Mouse (Mus musculus) stomach, embryonic 15.5 days (tissue): ENCODE measurements around the gene Pnp. TPM values are rescaled to one million over a fixed set of nuclear protein-coding genes. Genes with fewer than 3 reads are reported as not detected.
"Not testable (repeated sequence)": the region's sequence is repeated elsewhere in the genome, so short reads cannot be mapped to it uniquely, and the experiment has no call there.

ENCODE experiments used
- ATAC-seq: fragments of 200-750 bp; cut with Nextera tagmentation; 2 replicates; pipeline ENCODE4 v1.8.0; 2017; ENCODE audit warnings: low read depth, moderate number of reproducible peaks, moderate TSS enrichment; ENCODE audit not compliant: insufficient read depth, low FRiP score
- H3K27ac ChIP-seq: fragments of 300-500 bp; sonication (generic); 2 replicates; pipeline ENCODE4 v1.5.1; 2015; ENCODE audit warnings: mild to moderate bottlenecking, inconsistent platforms
- H3K27me3 ChIP-seq: fragments of 300-500 bp; sonication (generic); replicated peaks from 2 replicates; pipeline ENCODE4 v1.6.1; 2015; ENCODE audit warnings: inconsistent platforms
- H3K36me3 ChIP-seq: fragments of 300-500 bp; sonication (generic); 2 replicates; pipeline ENCODE4 v1.6.1; 2015; ENCODE audit warnings: inconsistent platforms
- H3K4me1 ChIP-seq: fragments of 300-500 bp; sonication (generic); 2 replicates; pipeline ENCODE4 v1.6.1; 2015; ENCODE audit warnings: inconsistent platforms
- H3K4me2 ChIP-seq: fragments of 300-500 bp; sonication (generic); 2 replicates; pipeline ENCODE4 v1.6.1; 2015; ENCODE audit warnings: mild to moderate bottlenecking, inconsistent platforms
- H3K4me3 ChIP-seq: fragments of 300-500 bp; sonication (generic); replicated peaks from 2 replicates; pipeline ENCODE4 v1.5.1; 2015; ENCODE audit warnings: inconsistent platforms
- H3K9ac ChIP-seq: fragments of 300-500 bp; sonication (generic); 2 replicates; pipeline ENCODE4 v1.6.1; 2015; ENCODE audit warnings: inconsistent platforms
- H3K9me3 ChIP-seq: fragments of 300-500 bp; sonication (generic); 2 replicates; pipeline ENCODE4 v1.6.1; 2016; ENCODE audit warnings: inconsistent platforms
- WGBS: fragments of 180-500 bp; shearing (Covaris S2); methylation state at CpG from one replicate; pipeline ENCODE4 v1.1.7; 2015; 5-methylcytosine and 5-hydroxymethylcytosine counted together
- polyA plus RNA-seq: library from polyadenylated mRNA; unstranded; fragments of >200 nt; fragmentation: Nextera tagmentation; extraction: Ambion mirVana; gene quantifications from 2 replicates; pipeline ENCODE4 v1.2.1, GENCODE M21; 2015

Gene Pnp
- polyA plus RNA-seq, 1 experiment from 2014 or later, result 73.9 TPM

GRCm38 (mm10) chr14:50981837-50982236 is 51.0 kb downstream of the Pnp start:
- no peaks in the 10 kb centered on the region for H3K36me3 ChIP-seq
- WGBS, result 50% methylated on average over 5 of the region's 5 CpGs
- ATAC-seq, result no peak
- no peaks in the 10 kb centered on the region for H3K4me1 ChIP-seq
- no peaks in the 10 kb centered on the region for H3K9me3 ChIP-seq
- no peak overlapping the region for H3K9ac ChIP-seq
- no peak overlapping the region for H3K4me3 ChIP-seq
- H3K27ac ChIP-seq, result no peak overlapping the region
- H3K4me2 ChIP-seq, result no peak overlapping the region
- H3K27me3 ChIP-seq, result no peaks in the 10 kb centered on the region

- Histone ChIP-seq H3K36me3 (no peaks in the 10 kb centered on the region), H3K9me3 (no peaks in the 10 kb centered on the region), H3K27me3 (no peaks in the 10 kb centered on the region), H3K4me2 (no peak overlapping the region), H3K4me3 (no peak overlapping the region), H3K4me1 (no peaks in the 10 kb centered on the region), H3K27ac (no peak overlapping the region), H3K9ac (no peak overlapping the region)
- no peak for ATAC-seq
- WGBS, result 81% methylated on average over 2 of the region's 2 CpGs
These were observed 56.8 kb downstream of the Pnp start for GRCm38 (mm10) chr14:50987668-50988067.

DNA sequence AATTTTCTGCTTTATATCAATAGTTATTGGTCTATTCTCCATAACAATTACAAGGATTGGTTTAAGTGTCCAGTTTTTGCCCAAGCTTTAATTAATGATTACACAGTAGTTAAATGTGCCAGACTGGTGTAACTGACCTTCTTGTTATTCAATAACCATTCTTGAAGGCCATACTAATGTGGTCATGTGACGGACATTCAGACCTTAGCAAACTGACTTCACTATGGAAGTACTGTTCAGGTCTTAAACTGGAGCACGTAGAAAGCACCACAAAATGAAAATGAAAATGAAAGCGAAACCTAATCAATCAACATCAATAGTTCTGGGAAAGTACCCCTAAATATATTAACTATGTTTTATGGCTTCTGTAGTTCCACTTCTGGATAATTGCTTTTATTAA is 60.2 kb downstream of the Pnp start:
- 0 out of 2 replicates have a peak, but pooled peaks have one; percentile 56 for ATAC-seq
- Histone ChIP-seq H3K27ac (no peak overlapping the region), H3K4me2 (no peak overlapping the region), H3K9ac (no peak overlapping the region), H3K4me3 (no peak overlapping the region), H3K36me3 (no peaks in the 10 kb centered on the region), H3K9me3 (no peaks in the 10 kb centered on the region), H3K27me3 (no peaks in the 10 kb centered on the region), H3K4me1 (no peaks in the 10 kb centered on the region)
- 74% methylated on average over 3 of the region's 3 CpGs for WGBS

DNA sequence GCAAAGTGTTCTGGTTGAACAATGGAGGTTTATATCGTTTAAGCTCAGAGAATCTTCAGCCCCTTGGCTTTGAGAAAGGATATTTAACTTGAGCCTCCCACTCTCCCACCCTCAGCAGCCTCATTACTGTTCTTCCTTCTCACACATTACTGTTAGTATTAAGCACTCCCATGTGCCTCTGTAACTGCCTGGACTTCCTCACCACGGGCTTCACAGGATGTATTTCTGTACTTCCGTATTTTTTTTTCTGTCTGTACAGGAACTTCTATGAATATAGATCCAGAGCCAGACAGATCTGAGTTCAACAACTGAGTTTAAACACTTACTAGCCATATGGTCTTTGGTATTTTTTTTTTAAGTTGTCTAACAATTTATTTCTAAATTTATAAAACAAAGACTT is 66.2 kb downstream of the Pnp start:
- ATAC-seq, result no peak
- Histone ChIP-seq H3K4me2 (no peak overlapping the region), H3K9ac (no peak overlapping the region), H3K4me1 (no peaks in the 10 kb centered on the region), H3K4me3 (no peak overlapping the region), H3K36me3 (no peaks in the 10 kb centered on the region), H3K27me3 (no peaks in the 10 kb centered on the region), H3K9me3 (no peaks in the 10 kb centered on the region), H3K27ac (no peak overlapping the region)
- WGBS, result 64% methylated on average over 3 of the region's 3 CpGs

DNA sequence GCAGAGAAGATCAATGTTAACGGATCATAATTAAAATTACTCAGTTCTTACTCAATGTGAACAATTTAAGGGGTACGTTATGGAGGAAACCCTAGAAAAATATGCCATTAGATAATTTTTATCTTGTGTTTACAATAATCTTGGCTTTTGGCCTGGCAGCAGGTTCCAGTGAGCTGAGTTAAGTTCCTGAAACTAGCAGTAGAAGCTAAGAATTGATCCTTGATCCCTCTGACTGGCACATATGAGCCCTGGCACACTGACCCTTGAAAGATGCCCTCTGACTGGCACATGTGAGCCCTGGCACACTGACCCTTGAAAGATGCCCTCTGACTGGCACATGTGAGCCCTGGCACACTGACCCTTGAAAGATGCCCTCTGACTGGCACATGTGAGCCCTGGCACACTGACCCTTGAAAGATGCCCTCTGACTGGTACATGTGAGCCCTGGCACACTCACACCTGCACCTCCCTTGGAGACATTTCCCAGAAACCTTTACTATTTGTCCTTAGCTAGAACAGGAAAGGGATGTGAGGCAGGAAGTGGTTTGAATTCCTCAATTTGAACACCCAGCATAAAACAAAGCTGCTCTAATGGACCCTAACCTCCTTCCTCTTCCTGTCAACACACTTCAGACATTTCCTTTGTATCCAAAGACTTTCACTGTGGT is 67.3 kb downstream of the Pnp start:
- Histone ChIP-seq H3K4me2 (no peak overlapping the region), H3K4me3 (no peak overlapping the region), H3K27me3 (no peaks in the 10 kb centered on the region), H3K9me3 (no peaks in the 10 kb centered on the region), H3K36me3 (no peaks in the 10 kb centered on the region), H3K9ac (no peak overlapping the region), H3K27ac (no peak overlapping the region), H3K4me1 (no peaks in the 10 kb centered on the region)
- WGBS, result 61% methylated on average over 2 of the region's 2 CpGs
- ATAC-seq, result no peak

DNA sequence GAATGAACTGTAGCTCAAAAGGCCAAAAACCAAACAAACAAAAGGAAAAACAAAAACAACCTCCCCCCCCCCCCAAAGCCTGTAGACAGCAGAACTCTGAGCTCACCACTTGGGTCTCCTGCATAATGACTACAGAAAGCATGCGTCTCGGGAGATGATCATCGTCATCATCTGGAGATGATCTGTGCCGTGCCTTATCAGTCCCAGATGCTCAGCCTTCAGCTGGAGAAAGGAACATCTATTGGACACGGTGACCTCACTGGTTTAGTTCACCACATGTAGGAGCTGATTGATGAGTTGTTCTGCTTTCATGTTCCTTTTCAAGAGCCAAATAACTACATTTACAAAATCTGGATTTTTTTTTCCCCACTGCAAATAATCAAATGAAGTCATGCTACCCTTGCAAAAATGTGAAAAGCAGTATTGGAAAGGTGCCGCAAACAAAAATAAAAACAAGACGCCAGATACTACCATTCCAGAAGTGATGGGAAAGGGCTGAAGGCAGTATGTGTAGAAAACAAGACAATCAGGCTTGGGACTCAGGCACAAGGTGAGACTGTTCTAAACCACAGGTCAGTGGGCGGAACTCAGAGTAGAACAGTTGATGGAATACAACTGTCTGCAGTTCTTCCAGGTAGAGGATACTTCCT is 76.4 kb downstream of the Pnp start, which contains the start of gene Rnase10:
Gene Rnase10, plus strand, starts transcription at position 600 of the 650 bp plus-strand sequence.
- H3K4me2 ChIP-seq, result peak within 1 kb of the TSS; percentile 24; the same call in 1 of the 2 replicates
- no peak for ATAC-seq
- WGBS, result 85% methylated on average over 8 of the region's 8 CpGs

GRCm38 (mm10) chr14:51007914-51008713 is 77.2 kb downstream of the Pnp start:
- Histone ChIP-seq H3K4me2 (peak overlapping the region; percentile 24; the same call in 1 of the 2 replicates), H3K9me3 (no peaks in the 10 kb centered on the region), H3K27ac (peak overlapping the region; percentile 89), H3K36me3 (no peaks in the 10 kb centered on the region), H3K4me3 (no peak overlapping the region), H3K27me3 (no peaks in the 10 kb centered on the region), H3K4me1 (peaks cover 4% of the 10 kb centered on the region; the same call in 1 of the 2 replicates), H3K9ac (no peak overlapping the region)
- ATAC-seq, result peak; percentile 65
- 53% methylated on average over 13 of the region's 13 CpGs for WGBS

More for the DNA sequence above, 76.4 kb downstream of the Pnp start, which contains the start of gene Rnase10:
- no peaks in the 10 kb centered on the region for H3K27me3 ChIP-seq
- no peak within 1 kb of the TSS for H3K4me3 ChIP-seq
- H3K9ac ChIP-seq, result no peak within 1 kb of the TSS
- H3K36me3 ChIP-seq, result no peaks in the 10 kb centered on the region
- peaks cover 4% of the 10 kb centered on the region; the same call in 1 of the 2 replicates for H3K4me1 ChIP-seq
- H3K9me3 ChIP-seq, result no peaks in the 10 kb centered on the region
- H3K27ac ChIP-seq, result peak within 1 kb of the TSS; percentile 89

- Histone ChIP-seq H3K4me2 (no peak overlapping the region), H3K27me3 (no peaks in the 10 kb centered on the region), H3K4me1 (peaks cover 4% of the 10 kb centered on the region; the same call in 1 of the 2 replicates), H3K9me3 (no peaks in the 10 kb centered on the region), H3K4me3 (no peak overlapping the region), H3K27ac (peak overlapping the region; percentile 89), H3K9ac (no peak overlapping the region), H3K36me3 (no peaks in the 10 kb centered on the region)
- no peak for ATAC-seq
- 69% methylated on average over 4 of the region's 4 CpGs for WGBS
These were observed 77.9 kb downstream of the Pnp start for GRCm38 (mm10) chr14:51008781-51009180.

- Histone ChIP-seq H3K9me3 (no peaks in the 10 kb centered on the region), H3K9ac (no peak overlapping the region), H3K4me3 (no peak overlapping the region), H3K36me3 (no peaks in the 10 kb centered on the region), H3K4me1 (peaks cover 4% of the 10 kb centered on the region; the same call in 1 of the 2 replicates), H3K27me3 (no peaks in the 10 kb centered on the region), H3K27ac (peak overlapping the region; percentile 89; the same call in 1 of the 2 replicates), H3K4me2 (no peak overlapping the region)
- no peak for ATAC-seq
- 80% methylated on average over 6 of the region's 6 CpGs for WGBS
These were observed 78.7 kb downstream of the Pnp start for GRCm38 (mm10) chr14:51009572-51009971.

- not testable (repeated sequence) for H3K27ac ChIP-seq, H3K9ac ChIP-seq, H3K4me1 ChIP-seq, ATAC-seq, H3K36me3 ChIP-seq, H3K4me3 ChIP-seq, H3K4me2 ChIP-seq, H3K27me3 ChIP-seq, H3K9me3 ChIP-seq
- 82% methylated on average over 3 of the region's 3 CpGs for WGBS
These were observed 83.8 kb downstream of the Pnp start for GRCm38 (mm10) chr14:51014724-51015123.
